Mouse (Mus musculus): ENCODE data around the gene Edil3. TPM values are rescaled to one million over a fixed set of nuclear protein-coding genes. Genes with fewer than 3 reads are reported as not detected.

Edil3 gene
- 0.17 and 0.36 TPM in 2 replicates for polyA plus RNA-seq (2012; rRNA removed; ENCODE audit: low replicate concordance)

GRCm38 (mm10) chr13:88821440-88822331 lies at the start of gene Edil3:
Gene Edil3, plus strand, starts transcription at chr13:88821472.

Data from duodenum, adult 2 months (tissue).